Mouse (Mus musculus) heart, embryonic 16.5 days (tissue): Measurements from ENCODE around the gene Tsr3. TPM values are rescaled to one million over a fixed set of nuclear protein-coding genes. Genes with fewer than 3 reads are reported as not detected.

Experiments used
- ATAC-seq: fragments of 200-750 bp; cut with Nextera tagmentation; replicated peaks from 2 replicates; pipeline ENCODE4 v1.8.0; 2017; ENCODE audit warnings: moderate number of reproducible peaks; ENCODE audit not compliant: insufficient read depth, low FRiP score; ENCODE audit errors: extremely low read depth
- H3K27ac ChIP-seq: fragments of 300-500 bp; sonication (generic); 2 replicates; pipeline ENCODE4 v1.5.1; 2014; ENCODE audit warnings: mild to moderate bottlenecking, low read length, control low read depth, moderate library complexity
- H3K27me3 ChIP-seq: fragments of 300-500 bp; sonication (generic); 2 replicates; pipeline ENCODE4 v1.6.1; 2014; ENCODE audit warnings: low read length, mixed read lengths; ENCODE audit not compliant: control insufficient read depth, insufficient read depth
- H3K36me3 ChIP-seq: fragments of 300-500 bp; sonication (generic); 2 replicates; pipeline ENCODE4 v1.6.1; 2014; ENCODE audit not compliant: control insufficient read depth, insufficient read depth
- H3K4me1 ChIP-seq: fragments of 300-500 bp; sonication (generic); 2 replicates; pipeline ENCODE4 v1.6.1; 2014; ENCODE audit warnings: low read length, mixed read lengths; ENCODE audit not compliant: control insufficient read depth, insufficient read depth
- H3K4me2 ChIP-seq: fragments of 300-500 bp; sonication (generic); 2 replicates; pipeline ENCODE4 v1.6.1; 2014; ENCODE audit warnings: low read depth, mild to moderate bottlenecking, control low read depth, low read length
- H3K4me3 ChIP-seq: fragments of 300-500 bp; sonication (generic); 2 replicates; pipeline ENCODE4 v1.5.1; 2014; ENCODE audit warnings: mild to moderate bottlenecking, control low read depth, low read length
- H3K9ac ChIP-seq: fragments of 300-500 bp; sonication (generic); 2 replicates; pipeline ENCODE4 v1.6.1; 2014; ENCODE audit warnings: low read length, control low read depth
- H3K9me3 ChIP-seq: fragments of 300-500 bp; sonication (generic); replicated peaks from 2 replicates; pipeline ENCODE4 v1.6.1; 2016; ENCODE audit warnings: low read length; ENCODE audit not compliant: control insufficient read depth
- WGBS: fragments of 180-500 bp; shearing (Covaris S2); extraction: QIAGEN DNeasy Blood & Tissue Kit; methylation state at CpG from one replicate; pipeline ENCODE4 v1.1.7; 2014; 5-methylcytosine and 5-hydroxymethylcytosine counted together
- polyA plus RNA-seq: library from polyadenylated mRNA; unstranded; fragments of >200 nt; fragmentation: Nextera tagmentation; extraction: Ambion mirVana; gene quantifications from 2 replicates; pipeline ENCODE4 v1.2.1, GENCODE M21; 2015

Tsr3 gene
- polyA plus RNA-seq, 1 experiment from 2014 or later, result 31.0 TPM

DNA sequence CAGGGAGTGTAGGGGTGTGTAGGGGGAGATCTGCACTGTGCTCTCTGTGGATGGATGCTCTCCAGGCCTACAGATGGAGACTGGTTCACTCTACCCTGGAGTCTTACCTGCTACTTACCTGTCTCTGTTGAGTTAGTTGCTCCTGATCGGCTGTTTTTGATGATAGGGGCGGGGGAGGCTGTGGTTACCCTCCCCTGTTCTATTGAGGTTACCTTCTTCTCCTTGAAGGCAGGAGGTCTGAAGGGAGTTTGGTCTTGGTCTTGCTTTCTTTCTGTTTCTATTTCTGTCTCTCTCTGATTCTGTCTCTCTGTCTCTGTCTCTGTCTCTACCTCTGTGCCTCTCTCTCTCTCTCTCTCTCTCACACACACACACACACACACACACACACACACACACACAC, 15.1 kb downstream of the Tsr3 start:
- H3K27me3 ChIP-seq, result peaks cover 29% of the 10 kb centered on the region

DNA sequence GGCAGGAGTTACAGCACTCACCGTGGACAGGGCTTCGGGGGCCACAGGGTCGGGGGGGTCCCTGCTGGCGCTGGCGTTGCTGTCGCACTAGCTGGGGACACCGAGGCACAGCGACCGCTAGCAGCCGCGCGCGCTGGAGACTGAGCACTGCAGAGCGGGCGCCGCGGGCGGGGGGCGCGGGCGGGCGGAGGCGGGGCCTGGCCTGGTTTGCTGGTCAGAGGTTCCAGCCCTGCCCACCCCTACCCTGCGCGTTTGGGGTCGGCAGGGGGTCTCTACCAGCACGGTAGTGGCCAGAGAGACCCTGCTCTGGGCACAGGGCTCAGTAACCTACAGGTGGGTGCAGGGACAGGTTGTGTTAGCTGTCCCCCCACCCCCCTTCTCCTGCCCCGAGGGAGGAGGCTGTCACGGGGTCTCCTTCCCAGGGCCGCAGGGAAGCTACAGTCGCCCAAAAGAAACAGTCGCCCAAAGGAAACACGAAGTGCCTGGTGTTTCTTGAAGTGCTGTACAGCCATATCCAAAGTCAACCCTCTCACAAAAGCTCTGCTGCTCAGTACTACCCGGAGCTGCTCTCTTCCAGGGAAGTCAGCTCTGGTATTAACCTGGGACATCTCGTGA, 16.3 kb downstream of the Tsr3 start, which contains the start of gene Baiap3:
Gene Baiap3 (minus strand): TSS at position 225 of the 615 bp plus-strand sequence.
- Histone ChIP-seq H3K4me2 (peak within 1 kb of the TSS; percentile 68), H3K4me1 (peaks cover 8% of the 10 kb centered on the region), H3K9me3 (no peaks in the 10 kb centered on the region), H3K4me3 (peak within 1 kb of the TSS; percentile 48), H3K27me3 (peaks cover 28% of the 10 kb centered on the region), H3K9ac (peak within 1 kb of the TSS; percentile 12), H3K36me3 (peaks cover 13% of the 10 kb centered on the region; the same call in 1 of the 2 replicates), H3K27ac (no peak within 1 kb of the TSS)
- ATAC-seq, result 0 out of 2 replicates have a peak, but pooled peaks have one; percentile 12
- WGBS, result 3% methylated on average over 33 of the region's 35 CpGs

More for the DNA sequence above, 15.1 kb downstream of the Tsr3 start:
- no peak overlapping the region for H3K27ac ChIP-seq
- 55% methylated on average over 2 of the region's 2 CpGs for WGBS
- H3K4me1 ChIP-seq, result peaks cover 8% of the 10 kb centered on the region
- no peak for ATAC-seq
- no peak overlapping the region for H3K4me3 ChIP-seq
- peak overlapping the region; percentile 68; the same call in 1 of the 2 replicates for H3K4me2 ChIP-seq
- H3K36me3 ChIP-seq, result peaks cover 11% of the 10 kb centered on the region; the same call in 1 of the 2 replicates
- H3K9ac ChIP-seq, result no peak overlapping the region
- no peaks in the 10 kb centered on the region for H3K9me3 ChIP-seq

DNA sequence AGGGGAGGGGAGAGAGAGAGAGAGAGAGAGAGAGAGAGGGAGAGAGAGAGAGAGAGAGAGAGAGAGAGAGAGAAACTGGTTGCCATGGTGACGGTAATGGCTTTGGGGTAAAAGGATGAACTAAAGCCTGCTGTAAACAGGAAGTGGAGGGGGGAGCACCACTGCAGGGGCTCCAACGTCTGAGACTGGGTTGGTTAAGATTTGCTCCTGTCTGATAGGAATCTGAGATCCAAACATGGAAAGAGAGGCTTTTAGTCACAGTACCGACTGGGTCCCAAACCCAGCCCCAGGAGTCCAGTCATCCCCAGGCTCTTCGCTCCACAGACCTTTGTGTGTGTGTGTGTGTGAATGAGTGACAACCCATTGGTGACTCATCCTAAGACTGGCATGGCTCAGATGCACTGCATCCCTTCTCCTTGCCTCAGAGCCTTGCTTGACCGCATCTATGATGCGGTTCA, 17.9 kb downstream of the Tsr3 start:
- Histone ChIP-seq H3K4me2 (no peak overlapping the region), H3K4me3 (no peak overlapping the region), H3K36me3 (peaks cover 19% of the 10 kb centered on the region), H3K9ac (no peak overlapping the region), H3K27me3 (peaks cover 24% of the 10 kb centered on the region), H3K9me3 (no peaks in the 10 kb centered on the region), H3K4me1 (peaks cover 8% of the 10 kb centered on the region), H3K27ac (no peak overlapping the region)
- no peak for ATAC-seq
- WGBS, result 53% methylated on average over 6 of the region's 6 CpGs

DNA sequence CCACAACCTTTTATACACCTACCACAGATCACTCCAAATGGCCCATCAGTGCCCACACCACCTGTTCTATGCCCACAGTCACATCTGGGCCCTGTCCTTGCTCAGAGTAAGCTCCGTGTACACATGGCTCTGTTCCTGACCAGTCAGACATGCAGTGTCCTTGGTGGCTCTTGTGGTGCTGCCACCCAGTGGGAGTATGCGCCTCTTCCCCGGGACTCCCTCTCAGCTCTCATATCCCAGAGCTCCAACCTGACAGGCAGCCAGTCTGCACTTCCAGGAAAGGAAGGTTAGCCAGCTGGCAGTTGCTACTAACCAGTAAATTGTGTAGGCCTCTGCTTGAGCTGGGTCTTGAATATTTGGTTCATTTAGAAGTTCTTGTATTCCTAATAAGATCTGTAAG, 24.5 kb downstream of the Tsr3 start:
- Histone ChIP-seq H3K4me1 (no peaks in the 10 kb centered on the region), H3K9me3 (no peaks in the 10 kb centered on the region), H3K27me3 (no peaks in the 10 kb centered on the region), H3K4me3 (no peak overlapping the region), H3K4me2 (no peak overlapping the region), H3K36me3 (peaks cover 69% of the 10 kb centered on the region), H3K9ac (no peak overlapping the region), H3K27ac (no peak overlapping the region)
- ATAC-seq, result no peak; the same call in 1 of the 2 replicates
- 57% methylated on average over 3 of the region's 3 CpGs for WGBS

DNA sequence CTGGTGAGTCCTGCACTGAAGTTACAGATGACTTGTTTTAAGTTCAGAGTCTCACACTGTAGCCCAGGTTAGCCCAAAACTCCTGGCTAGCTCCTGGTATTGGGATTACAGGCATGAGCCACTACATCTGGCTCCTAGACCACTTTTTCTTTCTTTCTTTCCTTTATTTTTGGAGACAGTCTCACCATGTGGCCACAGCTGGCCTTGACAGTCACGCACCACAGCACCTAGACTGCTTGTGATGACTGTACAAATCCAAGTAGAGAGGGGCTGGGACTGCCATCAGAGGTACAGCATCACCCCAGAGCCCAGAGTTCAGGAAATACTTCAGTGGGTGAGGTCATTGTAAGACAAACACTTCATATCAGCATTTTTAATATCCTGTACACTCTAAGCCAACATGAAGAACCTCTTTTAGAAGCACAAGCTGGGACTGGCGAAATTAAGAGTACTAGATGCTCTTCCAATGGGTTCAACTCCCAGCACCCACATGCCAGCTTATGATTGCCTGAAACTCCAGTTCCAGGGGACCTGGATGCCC, 30.9 kb downstream of the Tsr3 start:
- 52% methylated on average over 2 of the region's 2 CpGs for WGBS
- Histone ChIP-seq H3K4me2 (peak overlapping the region; percentile 82), H3K27ac (no peak overlapping the region), H3K9me3 (no peaks in the 10 kb centered on the region), H3K4me3 (peak overlapping the region; percentile 93; the same call in 1 of the 2 replicates), H3K9ac (no peak overlapping the region), H3K27me3 (no peaks in the 10 kb centered on the region), H3K4me1 (peaks cover 29% of the 10 kb centered on the region), H3K36me3 (peaks cover 28% of the 10 kb centered on the region)
- no peak for ATAC-seq

DNA sequence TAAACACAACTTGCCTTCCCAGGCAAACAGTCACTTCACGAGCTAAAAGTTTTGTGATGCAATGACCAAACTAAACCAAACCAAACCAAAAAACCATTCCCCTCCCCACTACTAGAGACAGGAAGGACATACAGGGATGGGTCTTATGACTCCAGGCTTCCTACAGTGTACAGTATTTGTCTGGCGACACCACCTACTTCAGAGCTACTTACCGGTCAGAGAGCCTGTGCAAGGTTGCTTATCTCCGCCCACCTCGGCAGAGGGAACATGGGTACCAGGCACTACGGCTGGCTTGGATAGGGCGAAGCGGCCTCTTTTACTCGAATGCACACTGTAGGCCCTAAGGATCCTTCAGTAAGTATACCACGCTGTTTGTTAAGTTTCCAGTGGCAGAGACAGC, 32.4 kb downstream of the Tsr3 start:
- Histone ChIP-seq H3K4me3 (peak overlapping the region; percentile 93), H3K27ac (peak overlapping the region; percentile 94), H3K9me3 (no peaks in the 10 kb centered on the region), H3K9ac (peak overlapping the region; percentile 99), H3K4me2 (peak overlapping the region; percentile 82), H3K27me3 (no peaks in the 10 kb centered on the region), H3K36me3 (peaks cover 17% of the 10 kb centered on the region), H3K4me1 (peaks cover 29% of the 10 kb centered on the region)
- ATAC-seq, result no peak
- WGBS, result 0% methylated on average over 10 of the region's 10 CpGs

DNA sequence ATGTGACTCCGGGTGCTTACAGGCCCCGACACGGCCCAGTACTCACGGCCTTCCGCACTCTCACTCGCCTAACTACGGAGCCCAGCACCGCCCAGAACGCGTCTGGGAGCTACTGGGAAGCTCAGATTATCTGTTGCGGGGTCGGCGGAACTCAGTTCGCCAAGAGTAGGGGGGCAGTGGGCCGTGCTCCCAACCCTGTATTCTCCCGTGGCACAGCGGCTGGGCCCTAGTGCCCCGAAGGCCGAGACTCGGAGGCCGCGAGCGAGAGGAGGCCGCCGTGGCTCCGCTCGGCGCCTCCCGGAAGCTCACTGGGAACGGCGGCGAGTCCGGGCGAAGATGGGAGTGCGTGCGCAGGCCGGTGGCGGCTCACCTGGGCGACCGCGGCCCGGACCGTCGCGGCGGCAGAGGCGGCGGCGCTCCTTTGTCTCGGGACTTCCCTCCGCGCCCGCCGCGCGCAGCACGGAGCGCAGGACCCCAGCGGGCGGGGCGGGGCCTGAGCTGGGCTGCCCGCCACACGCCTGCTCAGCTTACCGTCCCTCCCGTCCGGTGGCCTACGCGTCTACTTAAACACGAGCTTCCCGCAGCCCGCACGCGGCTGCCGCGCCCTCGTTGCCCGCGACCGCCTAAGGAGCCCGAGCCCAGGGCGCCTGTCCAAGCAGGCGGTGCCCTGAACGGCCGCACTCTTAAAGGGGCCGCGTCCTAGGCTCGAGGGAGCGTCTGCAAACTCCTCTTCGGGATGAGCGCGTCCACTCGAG, 33.2 kb downstream of the Tsr3 start:
- H3K9ac ChIP-seq, result peak overlapping the region; percentile 99
- H3K27me3 ChIP-seq, result no peaks in the 10 kb centered on the region
- ATAC-seq, result peak; percentile 87
- H3K9me3 ChIP-seq, result no peaks in the 10 kb centered on the region
- H3K4me3 ChIP-seq, result peak overlapping the region; percentile 93
- H3K4me1 ChIP-seq, result peaks cover 29% of the 10 kb centered on the region
- H3K27ac ChIP-seq, result peak overlapping the region; percentile 94
- H3K36me3 ChIP-seq, result peaks cover 9% of the 10 kb centered on the region
- peak overlapping the region; percentile 82 for H3K4me2 ChIP-seq
- WGBS, result under 1% methylated on average over 80 of the region's 92 CpGs

DNA sequence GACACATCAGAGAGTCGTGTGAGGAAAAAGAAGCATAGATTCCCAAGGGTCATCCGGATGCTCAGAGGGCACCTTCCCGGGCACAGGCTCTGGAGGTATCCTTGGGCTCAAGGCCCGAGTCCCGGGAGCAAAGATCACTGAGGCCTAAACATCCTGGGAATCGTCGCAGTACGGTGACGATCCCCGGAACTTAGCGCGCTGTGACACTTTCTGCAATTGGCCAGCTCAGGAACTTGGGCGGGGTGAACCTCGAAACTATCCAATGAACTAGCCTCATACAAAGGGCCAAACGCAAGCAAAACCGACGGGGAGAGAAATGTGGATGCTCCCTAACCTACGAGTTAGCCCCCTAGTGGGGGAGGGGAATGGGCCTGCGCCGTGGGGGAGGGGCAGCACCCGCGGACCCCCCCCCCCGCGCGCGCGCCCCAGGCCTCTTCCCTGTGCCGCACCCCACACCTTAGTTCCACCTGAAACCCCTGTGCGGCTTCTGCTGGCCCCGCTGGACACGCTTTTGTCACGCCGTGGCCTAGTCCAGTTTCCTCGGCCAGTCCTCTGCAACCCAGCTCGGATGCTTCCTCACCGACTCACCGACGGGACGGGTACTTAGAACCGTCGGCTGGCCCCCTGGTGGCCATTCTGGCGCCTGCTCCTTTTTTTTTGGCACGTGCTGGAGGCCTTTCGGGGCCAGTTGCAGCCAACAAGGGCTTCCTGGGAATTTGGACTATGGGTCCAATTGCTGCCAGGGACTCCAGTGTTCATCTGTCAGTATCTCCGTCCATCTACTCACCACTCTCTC, 33.9 kb downstream of the Tsr3 start:
- Histone ChIP-seq H3K9me3 (no peaks in the 10 kb centered on the region), H3K4me3 (peak overlapping the region; percentile 93), H3K36me3 (peaks cover under 1% of the 10 kb centered on the region), H3K4me1 (peaks cover 29% of the 10 kb centered on the region), H3K4me2 (peak overlapping the region; percentile 60), H3K27ac (peak overlapping the region; percentile 94), H3K27me3 (no peaks in the 10 kb centered on the region), H3K9ac (peak overlapping the region; percentile 99)
- ATAC-seq, result peak; percentile 87
- under 1% methylated on average over 38 of the region's 45 CpGs for WGBS
